9 mouse cellular contexts compared by ENCODE assay signal in genomic region chr15:83593189-83593585, GRCm38 (mm10). TPM values are rescaled to one million over a fixed set of nuclear protein-coding genes. Genes with fewer than 3 reads are reported as not detected.
DNase-seq lines count a peak whose midpoint lies in the region; ATAC-seq lines count a peak whose summit lies in the region.
"Had no signal": no experiment of that assay in that cellular context is flagged by ENCODE, and none has a peak within 500 bp of the region (broad histone marks: within the 10 kb centered on the region; RNA-seq: fewer than 3 reads in every experiment).

No protein-coding gene starts in this region.

- no peak for DNase-seq in heart, adult 9 months (ENCODE audit: low spot score in 2 of 2)
- no peak for DNase-seq in thymus, postnatal 25 days
- no peak for DNase-seq in cerebellum, adult 8-10 months
- no peak for DNase-seq in testis, postnatal 10 days (ENCODE audit: low spot score)
- DNase-seq: lung, postnatal 10 days had no signal

- peak overlapping the region; percentile 87; the same call in 1 of the 2 replicates for H3K4me3 ChIP-seq in heart, embryonic 15.5 days
- H3K4me3 ChIP-seq in embryonic facial prominence, embryonic 12.5 days = no peak overlapping the region
- H3K4me3 ChIP-seq in intestine, embryonic 16.5 days (ENCODE audit: low read length) = no peak overlapping the region
- peak overlapping the region; percentile 4; the same call in 1 of the 2 replicates for H3K4me3 ChIP-seq in neural tube, embryonic 12.5 days

- no peak overlapping the region for H3K9ac ChIP-seq in heart, embryonic 15.5 days
- no peak overlapping the region for H3K9ac ChIP-seq in embryonic facial prominence, embryonic 12.5 days
- peak overlapping the region; percentile 50 for H3K9ac ChIP-seq in intestine, embryonic 16.5 days (ENCODE audit: low read depth, low read length)
- peak overlapping the region; percentile 78; the same call in 1 of the 2 replicates for H3K9ac ChIP-seq in neural tube, embryonic 12.5 days

- peak overlapping the region; percentile 73 for H3K4me2 ChIP-seq in heart, embryonic 15.5 days
- peak overlapping the region; percentile 83 for H3K4me2 ChIP-seq in embryonic facial prominence, embryonic 12.5 days (replicated peaks)
- H3K4me2 ChIP-seq in intestine, embryonic 16.5 days (ENCODE audit: low read depth, low read length) = no peak overlapping the region; the same call in 1 of the 2 replicates
- peak overlapping the region; percentile 78 for H3K4me2 ChIP-seq in neural tube, embryonic 12.5 days (replicated peaks)

- H3K27ac ChIP-seq in heart, embryonic 15.5 days = no peak overlapping the region
- no peak overlapping the region for H3K27ac ChIP-seq in embryonic facial prominence, embryonic 12.5 days
- peak overlapping the region; percentile 52; the same call in 1 of the 2 replicates for H3K27ac ChIP-seq in intestine, embryonic 16.5 days (ENCODE audit: low read length)
- H3K27ac ChIP-seq in neural tube, embryonic 12.5 days = no peak overlapping the region

- H3K27me3 ChIP-seq in heart, embryonic 15.5 days = no peaks in the 10 kb centered on the region
- no peaks in the 10 kb centered on the region for H3K27me3 ChIP-seq in embryonic facial prominence, embryonic 12.5 days
- no peaks in the 10 kb centered on the region for H3K27me3 ChIP-seq in intestine, embryonic 16.5 days (replicated peaks; ENCODE audit: control insufficient read depth, insufficient read depth, low read length)
- H3K27me3 ChIP-seq in neural tube, embryonic 12.5 days (replicated peaks) = no peaks in the 10 kb centered on the region

- ATAC-seq in heart, embryonic 15.5 days (replicated peaks; ENCODE audit: insufficient number of reproducible peaks, insufficient read depth, low FRiP score, low read depth) = 0 out of 2 replicates have a peak, but pooled peaks have one; percentile 16
- no peak for ATAC-seq in embryonic facial prominence, embryonic 12.5 days (ENCODE audit: insufficient number of reproducible peaks, insufficient read depth, low FRiP score, low TSS enrichment)
- ATAC-seq in intestine, embryonic 16.5 days = no peak
- ATAC-seq in neural tube, embryonic 12.5 days (ENCODE audit: low FRiP score, low read depth) = no peak

- H3K4me1 ChIP-seq in heart, embryonic 15.5 days (replicated peaks) = peaks cover 21% of the 10 kb centered on the region
- H3K4me1 ChIP-seq in embryonic facial prominence, embryonic 12.5 days = peaks cover 15% of the 10 kb centered on the region
- peaks cover 34% of the 10 kb centered on the region for H3K4me1 ChIP-seq in intestine, embryonic 16.5 days (ENCODE audit: control insufficient read depth, insufficient read depth, low read length)
- H3K4me1 ChIP-seq in neural tube, embryonic 12.5 days = peaks cover 21% of the 10 kb centered on the region

- no peaks in the 10 kb centered on the region for H3K9me3 ChIP-seq in heart, embryonic 15.5 days (replicated peaks)
- no peaks in the 10 kb centered on the region for H3K9me3 ChIP-seq in embryonic facial prominence, embryonic 12.5 days
- H3K9me3 ChIP-seq in intestine, embryonic 16.5 days (ENCODE audit: control insufficient read depth, low read length) = no peaks in the 10 kb centered on the region
- no peaks in the 10 kb centered on the region for H3K9me3 ChIP-seq in neural tube, embryonic 12.5 days

- no peaks in the 10 kb centered on the region for H3K36me3 ChIP-seq in heart, embryonic 15.5 days
- H3K36me3 ChIP-seq in embryonic facial prominence, embryonic 12.5 days = peaks cover 12% of the 10 kb centered on the region
- H3K36me3 ChIP-seq in intestine, embryonic 16.5 days (ENCODE audit: control insufficient read depth, insufficient read depth, low read length) = no peaks in the 10 kb centered on the region
- H3K36me3 ChIP-seq in neural tube, embryonic 12.5 days = peaks cover 7% of the 10 kb centered on the region; the same call in 1 of the 2 replicates

RNA-seq across cellular contexts. Expression of gene Ttll12, which starts 1.8 kb away (rescaled TPM):
- 14.4 and 22.6 TPM in 2 replicates for polyA plus RNA-seq in heart, embryonic 15.5 days (2015; fragmentation: Nextera tagmentation; extraction: Ambion mirVana)
- 48.9 and 51.0 TPM in 2 replicates for polyA plus RNA-seq in embryonic facial prominence, embryonic 12.5 days (2016; fragmentation: Nextera tagmentation; extraction: Ambion mirVana)
- 29.3 and 30.2 TPM in 2 replicates for polyA plus RNA-seq in intestine, embryonic 16.5 days (2015; fragmentation: Nextera tagmentation; extraction: Ambion mirVana)
- polyA plus RNA-seq in neural tube, embryonic 12.5 days (2016; fragmentation: Nextera tagmentation; extraction: Ambion mirVana) = 42.7 and 44.9 TPM in 2 replicates

RNA-seq across cellular contexts. Expression of gene Mcat, which starts 29.6 kb away (rescaled TPM):
- polyA plus RNA-seq in heart, embryonic 15.5 days (2015; fragmentation: Nextera tagmentation; extraction: Ambion mirVana) = 25.8 and 30.5 TPM in 2 replicates
- 51.3 and 52.7 TPM in 2 replicates for polyA plus RNA-seq in embryonic facial prominence, embryonic 12.5 days (2016; fragmentation: Nextera tagmentation; extraction: Ambion mirVana)
- 26.4 and 27.0 TPM in 2 replicates for polyA plus RNA-seq in intestine, embryonic 16.5 days (2015; fragmentation: Nextera tagmentation; extraction: Ambion mirVana)
- 39.1 and 42.6 TPM in 2 replicates for polyA plus RNA-seq in neural tube, embryonic 12.5 days (2016; fragmentation: Nextera tagmentation; extraction: Ambion mirVana)

RNA-seq across cellular contexts. Expression of gene Tspo, which starts 29.8 kb away (rescaled TPM):
- 149 and 164 TPM in 2 replicates for polyA plus RNA-seq in heart, embryonic 15.5 days (2015; fragmentation: Nextera tagmentation; extraction: Ambion mirVana)
- 25.1 and 27.1 TPM in 2 replicates for polyA plus RNA-seq in embryonic facial prominence, embryonic 12.5 days (2016; fragmentation: Nextera tagmentation; extraction: Ambion mirVana)
- polyA plus RNA-seq in intestine, embryonic 16.5 days (2015; fragmentation: Nextera tagmentation; extraction: Ambion mirVana) = 128 and 133 TPM in 2 replicates
- 15.7 and 18.2 TPM in 2 replicates for polyA plus RNA-seq in neural tube, embryonic 12.5 days (2016; fragmentation: Nextera tagmentation; extraction: Ambion mirVana)

Comparison
In these comparisons a context has a peak if more than half of its experiments do, and no peak if none do; other contexts are left out.
1. H3K4me3 ChIP-seq: peak in heart, embryonic 15.5 days (single experiment) and neural tube, embryonic 12.5 days (single experiment); none in embryonic facial prominence, embryonic 12.5 days (single experiment) and intestine, embryonic 16.5 days (single experiment).
2. H3K9ac ChIP-seq: peak in intestine, embryonic 16.5 days (single experiment) and neural tube, embryonic 12.5 days (single experiment); none in heart, embryonic 15.5 days (single experiment) and embryonic facial prominence, embryonic 12.5 days (single experiment).